18 mouse cellular contexts compared by ENCODE assay signal in the genomic region with DNA sequence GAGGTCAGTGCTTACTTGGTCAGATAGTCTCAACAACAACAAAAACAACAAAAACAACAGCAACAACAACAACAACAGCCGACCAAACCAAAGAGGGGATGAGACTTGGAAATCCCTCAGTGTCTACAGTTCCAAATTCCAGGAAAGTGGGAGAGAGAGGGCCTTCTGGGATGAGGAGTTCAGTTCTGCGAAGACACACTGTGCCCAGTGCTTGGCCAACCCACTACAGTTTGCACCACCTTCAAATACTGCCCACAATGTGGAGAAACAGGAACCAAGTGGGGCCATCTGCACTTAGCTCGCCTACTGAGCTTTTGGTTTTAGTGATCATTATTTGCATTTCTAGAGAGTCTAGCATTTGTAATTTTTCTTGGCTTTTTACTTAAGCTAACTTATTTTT.
"Had no signal": no experiment of that assay in that cellular context is flagged by ENCODE, and none has a peak within 500 bp of the region (broad histone marks: within the 10 kb centered on the region; RNA-seq: fewer than 3 reads in every experiment).

No protein-coding gene starts in this region.

- H3K36me3 ChIP-seq: limb, embryonic 13.5 days; midbrain, embryonic 13.5 days; neural tube, embryonic 12.5 days; stomach, embryonic 15.5 days had no signal

- H3K27me3 ChIP-seq: stomach, embryonic 15.5 days had no signal

- H3K27ac ChIP-seq: kidney, postnatal 0 days; layer of hippocampus, adult 2 months; limb, embryonic 13.5 days; midbrain, embryonic 13.5 days; neural tube, embryonic 12.5 days; stomach, embryonic 15.5 days had no signal

- DNase-seq: kidney, adult 8-10 months; kidney, postnatal 4 days; left cerebral cortex, postnatal 4 days; lung, adult 18-20 months; lung, postnatal 36 days; retina, postnatal 1 day; right cerebral cortex, postnatal 14 days; thymus, postnatal 36 days had no signal

- H3K9me3 ChIP-seq: limb, embryonic 13.5 days; midbrain, embryonic 13.5 days; neural tube, embryonic 12.5 days; stomach, embryonic 15.5 days had no signal

- H3K9ac ChIP-seq: limb, embryonic 13.5 days; midbrain, embryonic 13.5 days; neural tube, embryonic 12.5 days; stomach, embryonic 15.5 days had no signal

- ATAC-seq: inflammation-experienced regulatory T-cells, adult 6 months; intestine, postnatal 0 days; lung, postnatal 0 days; midbrain, embryonic 13.5 days had no signal

- H3K4me2 ChIP-seq: limb, embryonic 13.5 days; liver, embryonic 11.5 days; midbrain, embryonic 13.5 days; neural tube, embryonic 12.5 days; stomach, embryonic 15.5 days had no signal

- H3K4me3 ChIP-seq: layer of hippocampus, adult 2 months; limb, embryonic 13.5 days; midbrain, embryonic 13.5 days; neural tube, embryonic 12.5 days; stomach, embryonic 15.5 days had no signal
